Mouse (Mus musculus) myocyte (in vitro differentiated cells): Measurements from ENCODE around the gene Kcnd2. TPM values are rescaled to one million over a fixed set of nuclear protein-coding genes. Genes with fewer than 3 reads are reported as not detected.
"Not testable (repeated sequence)": the region's sequence is repeated elsewhere in the genome, so short reads cannot be mapped to it uniquely, and the experiment has no call there.

Experiments used
- H3K27me3 ChIP-seq: one replicate; pipeline ENCODE4 v1.6.1; 2011; ENCODE audit not compliant: control insufficient read depth, insufficient read depth, insufficient read length
- H3K36me3 ChIP-seq: one replicate; pipeline ENCODE4 v1.6.1; 2011; ENCODE audit not compliant: control insufficient read depth, insufficient read depth
- H3K4me2 ChIP-seq: one replicate; pipeline ENCODE4 v1.6.1; 2011; ENCODE audit warnings: low read depth, control low read depth
- H3K4me3 ChIP-seq: one replicate; pipeline ENCODE4 v1.5.1; 2011; ENCODE audit warnings: mild to moderate bottlenecking, control low read depth, moderate library complexity
- H3K79me2 ChIP-seq: one replicate; pipeline ENCODE4 v1.6.1; 2011; ENCODE audit not compliant: control insufficient read depth, insufficient read depth
- H3ac ChIP-seq: one replicate; pipeline ENCODE4 v1.6.1; 2011; ENCODE audit not compliant: control insufficient read depth, insufficient read length
- CEBPB ChIP-seq: IDR thresholded peaks from 2 replicates; pipeline ENCODE4 v1.6.1; 2011; ENCODE audit warnings: mild to moderate bottlenecking, moderate library complexity; ENCODE audit not compliant: poor library complexity, insufficient read depth, severe bottlenecking
- E2F4 ChIP-seq: IDR thresholded peaks from one replicate; pipeline ENCODE4 v1.6.1; 2011; ENCODE audit warnings: mild to moderate bottlenecking, control low read depth, moderate library complexity; ENCODE audit not compliant: insufficient read depth
- MAX ChIP-seq: IDR thresholded peaks from one replicate; pipeline ENCODE4 v1.6.1; 2011; ENCODE audit warnings: low read depth, mild to moderate bottlenecking, control low read depth
- MYOD1 ChIP-seq, 3 experiments: IDR thresholded peaks; one replicate each; pipeline ENCODE4 v1.6.1; 2011; ENCODE audit warnings: control low read depth in 2 of 3, low read depth in 2 of 3, mild to moderate bottlenecking in 2 of 3, moderate library complexity in 1 of 3; ENCODE audit not compliant: insufficient read length in 2 of 3, control insufficient read depth in 1 of 3
- MYOG ChIP-seq, 3 experiments: IDR thresholded peaks; one replicate each; pipeline ENCODE4 v1.6.1; 2011; ENCODE audit warnings: control low read depth in 2 of 3, low read depth in 2 of 3, mild to moderate bottlenecking in 2 of 3; ENCODE audit not compliant: insufficient read length in 2 of 3, control insufficient read depth in 1 of 3, insufficient read depth in 1 of 3
- POLR2A ChIP-seq: IDR thresholded peaks from one replicate; pipeline ENCODE4 v1.6.1; 2011; ENCODE audit warnings: low read depth, mild to moderate bottlenecking, control low read depth, moderate library complexity; ENCODE audit not compliant: insufficient read length
- POLR2AphosphoS2 ChIP-seq: IDR thresholded peaks from one replicate; pipeline ENCODE4 v1.6.1; 2011; ENCODE audit warnings: low read depth, control low read depth; ENCODE audit not compliant: insufficient read length
- REST ChIP-seq: IDR thresholded peaks from one replicate; pipeline ENCODE4 v1.6.1; 2011; ENCODE audit warnings: mild to moderate bottlenecking, control low read depth, moderate library complexity; ENCODE audit not compliant: insufficient read depth, insufficient read length
- SRF ChIP-seq: IDR thresholded peaks from one replicate; pipeline ENCODE4 v1.6.1; 2011; ENCODE audit warnings: low read depth; ENCODE audit not compliant: control insufficient read depth, insufficient read length
- TCF12 ChIP-seq: IDR thresholded peaks from one replicate; pipeline ENCODE4 v1.6.1; 2011; ENCODE audit warnings: mild to moderate bottlenecking, control low read depth; ENCODE audit not compliant: poor library complexity, insufficient read depth, severe bottlenecking
- TCF3 ChIP-seq: IDR thresholded peaks from one replicate; pipeline ENCODE4 v1.6.1; 2011; ENCODE audit warnings: low read depth, control low read depth; ENCODE audit not compliant: insufficient read length
- USF1 ChIP-seq: IDR thresholded peaks from one replicate; pipeline ENCODE4 v1.6.1; 2011; ENCODE audit warnings: low read depth, mild to moderate bottlenecking, control low read depth, moderate library complexity
- polyA plus RNA-seq: library from polyadenylated mRNA; unstranded; fragments of >200 nt; fragmentation: generic; extraction: Trizol; gene quantifications from one replicate; pipeline ENCODE4 v1.2.1, GENCODE M21; 2012; ENCODE audit warnings: missing spikeins

Kcnd2 gene
- polyA plus RNA-seq, 1 experiment, result not detected

DNA sequence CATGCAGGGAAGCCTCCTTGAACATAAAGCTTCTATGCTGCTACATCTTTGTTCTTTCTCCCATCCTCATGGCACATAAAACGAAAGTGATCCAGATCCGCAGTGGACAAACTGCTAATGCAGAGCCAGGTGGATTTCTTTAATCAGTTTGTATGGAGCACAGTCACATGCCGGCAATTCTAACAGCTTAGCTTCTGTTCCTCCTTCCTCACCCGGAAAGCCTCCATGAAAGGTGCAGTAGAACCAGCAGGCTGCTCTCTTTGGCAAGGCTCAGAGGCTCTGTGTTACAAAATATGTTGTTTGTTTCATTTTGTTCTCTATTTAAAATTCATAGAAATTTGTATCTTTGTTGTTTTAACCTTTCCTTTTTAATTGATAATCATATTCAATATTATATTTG lies 106.9 kb downstream of the Kcnd2 start:
- Histone ChIP-seq H3K4me2 (no peak overlapping the region), H3K36me3 (no peaks in the 10 kb centered on the region), H3K4me3 (no peak overlapping the region), H3K27me3 (no peaks in the 10 kb centered on the region), H3K79me2 (no peaks in the 10 kb centered on the region), H3ac (no peak overlapping the region)
- TF ChIP-seq SRF (no peak), REST (no peak), MYOG (IDR thresholded peaks at IDR 0.05; ENCODE audit: control insufficient read depth in 1 of 3, insufficient read depth in 1 of 3, insufficient read length in 2 of 3, low read depth in 2 of 3) (no peak), USF1 (no peak), CEBPB (no peak), TCF12 (no peak), POLR2AphosphoS2 (no peak), POLR2A (no peak), MYOD1 (IDR thresholded peaks at IDR 0.05; ENCODE audit: control insufficient read depth in 1 of 3, insufficient read length in 2 of 3, low read depth in 2 of 3) (no peak), TCF3 (no peak)

- TF ChIP-seq MYOG (IDR thresholded peaks at IDR 0.05; ENCODE audit: control insufficient read depth in 1 of 3, insufficient read depth in 1 of 3, insufficient read length in 2 of 3, low read depth in 2 of 3), result no peak
- no peak overlapping the region for H3ac ChIP-seq
- no peaks in the 10 kb centered on the region for H3K27me3 ChIP-seq
- no peaks in the 10 kb centered on the region for H3K79me2 ChIP-seq
- no peaks in the 10 kb centered on the region for H3K36me3 ChIP-seq
- H3K4me3 ChIP-seq, result no peak overlapping the region
- no peak overlapping the region for H3K4me2 ChIP-seq
Observed at GRCm38 (mm10) chr6:21325251-21325650, 109.9 kb downstream of the Kcnd2 start.

DNA sequence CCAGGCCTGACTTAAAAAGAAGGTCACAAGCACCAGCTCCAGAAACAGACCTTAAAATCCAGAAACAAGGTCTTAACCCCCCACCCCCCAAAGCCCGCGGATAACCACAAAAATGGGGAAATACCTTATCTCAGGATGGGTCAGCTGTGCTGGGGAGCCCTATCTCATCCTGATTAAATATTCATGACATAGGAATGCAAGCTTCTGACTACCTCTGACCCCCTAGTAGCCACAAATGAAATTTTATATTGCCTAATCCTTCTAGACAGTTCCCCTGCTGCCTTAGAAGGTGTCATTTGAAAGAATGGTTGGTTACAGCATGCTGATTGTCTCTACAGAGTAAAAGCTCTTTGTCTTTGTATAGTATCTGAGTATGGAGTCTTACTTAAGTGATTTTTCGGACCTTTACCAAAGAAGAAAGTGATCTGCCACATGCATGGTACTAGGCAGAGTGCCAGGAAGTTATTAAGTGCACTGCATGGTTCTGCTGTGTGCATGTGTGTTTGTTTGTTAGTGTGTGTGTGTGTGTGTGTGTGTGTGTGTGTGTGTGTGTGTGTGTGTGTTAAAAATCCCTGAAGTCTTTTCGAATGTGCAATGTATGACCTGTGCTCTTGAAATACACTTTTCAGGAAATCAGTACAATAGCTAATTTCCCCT lies 111.9 kb downstream of the Kcnd2 start:
- Histone ChIP-seq H3ac (no peak overlapping the region), H3K36me3 (no peaks in the 10 kb centered on the region), H3K4me2 (no peak overlapping the region), H3K4me3 (no peak overlapping the region), H3K27me3 (no peaks in the 10 kb centered on the region), H3K79me2 (no peaks in the 10 kb centered on the region)
- TF ChIP-seq MYOG (IDR thresholded peaks at IDR 0.05; ENCODE audit: control insufficient read depth in 1 of 3, insufficient read depth in 1 of 3, insufficient read length in 2 of 3, low read depth in 2 of 3) (no peak), USF1 (no peak), SRF (no peak), POLR2A (no peak), MYOD1 (IDR thresholded peaks at IDR 0.05; ENCODE audit: control insufficient read depth in 1 of 3, insufficient read length in 2 of 3, low read depth in 2 of 3) (no peak), MAX (no peak), TCF3 (no peak), POLR2AphosphoS2 (no peak), CEBPB (no peak), TCF12 (no peak), REST (no peak), E2F4 (no peak)

GRCm38 (mm10) chr6:21385298-21385697 lies 170.0 kb downstream of the Kcnd2 start:
- not testable (repeated sequence) for H3K27me3 ChIP-seq, H3K4me2 ChIP-seq, H3K36me3 ChIP-seq, H3K79me2 ChIP-seq, H3ac ChIP-seq, H3K4me3 ChIP-seq

GRCm38 (mm10) chr6:21391776-21392175 lies 176.5 kb downstream of the Kcnd2 start:
- TF ChIP-seq MYOD1 (IDR thresholded peaks at IDR 0.05; ENCODE audit: control insufficient read depth in 1 of 3, insufficient read length in 2 of 3, low read depth in 2 of 3), result no peak
- no peak for TF ChIP-seq CEBPB
- no peak for TF ChIP-seq TCF12
- no peak for TF ChIP-seq TCF3
- no peak overlapping the region for H3K4me3 ChIP-seq
- H3K27me3 ChIP-seq, result no peaks in the 10 kb centered on the region
- H3K79me2 ChIP-seq, result no peaks in the 10 kb centered on the region
- no peak overlapping the region for H3K4me2 ChIP-seq
- no peaks in the 10 kb centered on the region for H3K36me3 ChIP-seq
- no peak overlapping the region for H3ac ChIP-seq

GRCm38 (mm10) chr6:21413656-21414055 lies 198.4 kb downstream of the Kcnd2 start:
- Histone ChIP-seq H3K27me3 (no peaks in the 10 kb centered on the region), H3K36me3 (no peaks in the 10 kb centered on the region), H3K4me3 (no peak overlapping the region), H3K79me2 (no peaks in the 10 kb centered on the region), H3K4me2 (no peak overlapping the region), H3ac (no peak overlapping the region)
- TF ChIP-seq MYOD1 (IDR thresholded peaks at IDR 0.05; ENCODE audit: control insufficient read depth in 1 of 3, insufficient read length in 2 of 3, low read depth in 2 of 3), result no peak
- no peak for TF ChIP-seq TCF3
- TF ChIP-seq E2F4, result no peak
- no peak for TF ChIP-seq MYOG (IDR thresholded peaks at IDR 0.05; ENCODE audit: control insufficient read depth in 1 of 3, insufficient read depth in 1 of 3, insufficient read length in 2 of 3, low read depth in 2 of 3)
- no peak for TF ChIP-seq TCF12
- TF ChIP-seq REST, result no peak
- TF ChIP-seq SRF, result no peak
- TF ChIP-seq POLR2AphosphoS2, result no peak
- TF ChIP-seq USF1, result no peak
- no peak for TF ChIP-seq POLR2A
- TF ChIP-seq CEBPB, result no peak
- TF ChIP-seq MAX, result no peak
